Mouse (Mus musculus) 416B (cell line): ENCODE data around the gene Satl1.

ENCODE experiments used
- DNase-seq: peaks from one replicate; pipeline ENCODE4 v3.0.0; 2011; ENCODE audit warnings: low read depth

Gene Satl1

DNA sequence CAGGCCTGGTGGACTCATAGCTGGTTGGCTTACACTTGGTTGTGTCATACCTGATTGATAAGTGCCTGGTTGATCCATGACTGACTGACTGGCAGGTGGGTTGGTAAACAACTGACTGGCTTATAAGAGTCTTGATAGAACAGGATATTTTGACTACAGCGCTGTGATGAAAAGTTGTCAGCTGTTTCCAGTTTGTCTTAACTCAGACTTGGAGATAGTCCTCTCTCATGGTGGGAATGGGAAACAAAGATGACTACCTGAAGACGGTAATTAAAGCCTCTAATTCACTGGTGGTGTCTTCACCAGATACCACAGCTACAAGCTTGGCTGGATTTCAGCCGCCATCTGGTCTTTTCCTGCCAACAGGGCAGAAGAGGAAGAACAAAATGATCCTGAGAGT is at the start of gene Satl1:
Gene Satl1, minus strand, starts transcription at position 101 of the 400 bp plus-strand sequence.
- no peak for DNase-seq

DNA sequence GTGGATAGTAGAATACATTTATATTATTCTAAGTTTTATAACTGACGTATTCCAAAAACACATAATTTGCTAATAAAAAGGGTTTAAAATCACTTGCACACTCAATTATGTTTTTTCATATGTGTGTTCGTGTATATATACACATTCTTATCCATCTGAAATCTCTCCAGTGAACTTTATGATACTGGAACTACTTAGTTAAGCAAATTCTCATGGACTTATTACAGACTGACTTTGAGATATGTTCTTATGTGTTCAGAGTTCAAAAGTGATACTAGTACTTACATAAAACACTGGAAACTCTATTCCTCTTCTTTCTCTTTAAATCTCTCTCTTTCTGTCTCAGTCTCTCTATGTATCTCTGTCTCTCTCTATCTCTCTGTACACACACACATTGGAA is 31.5 kb upstream of the Satl1 start:
- no peak for DNase-seq

DNA sequence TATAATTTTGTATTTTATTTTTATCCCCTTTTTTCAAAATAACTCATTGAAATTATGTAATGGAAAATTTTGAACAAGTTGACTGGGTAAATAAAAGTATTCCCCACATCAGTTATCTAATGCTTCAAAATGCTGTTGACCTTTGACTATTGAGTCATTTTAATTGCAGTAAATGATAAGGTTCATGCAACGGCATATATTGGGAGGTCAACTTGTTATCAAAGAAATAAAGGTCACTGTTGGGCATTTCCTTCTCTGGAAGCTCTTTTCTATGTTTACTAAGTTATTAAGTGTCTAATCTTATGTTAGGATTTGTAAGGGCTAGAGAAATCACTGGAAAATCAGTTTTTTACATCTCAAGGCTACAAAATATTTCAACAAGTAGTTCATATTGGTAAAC is 31.0 kb upstream of the Satl1 start:
- DNase-seq: no peak

DNA sequence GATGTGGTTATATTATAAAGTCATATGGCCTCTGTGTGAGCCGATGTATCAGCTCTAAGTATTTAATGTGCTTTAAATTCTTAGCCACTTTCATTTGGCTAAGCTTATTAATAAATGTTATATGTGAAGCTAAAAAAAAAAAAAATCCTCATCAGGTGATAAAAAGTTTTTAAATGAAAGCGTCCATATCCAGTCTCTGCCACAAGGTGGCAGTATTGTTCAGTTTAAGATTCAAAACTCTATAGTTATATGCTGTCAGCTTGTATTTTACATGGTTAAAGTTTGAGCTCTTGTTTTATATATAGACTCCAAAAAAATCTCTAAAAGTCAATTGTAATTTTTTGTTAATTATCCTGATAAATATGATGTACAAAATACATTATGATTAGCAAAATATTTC is 16.4 kb upstream of the Satl1 start:
- peak; percentile 67 for DNase-seq

DNA sequence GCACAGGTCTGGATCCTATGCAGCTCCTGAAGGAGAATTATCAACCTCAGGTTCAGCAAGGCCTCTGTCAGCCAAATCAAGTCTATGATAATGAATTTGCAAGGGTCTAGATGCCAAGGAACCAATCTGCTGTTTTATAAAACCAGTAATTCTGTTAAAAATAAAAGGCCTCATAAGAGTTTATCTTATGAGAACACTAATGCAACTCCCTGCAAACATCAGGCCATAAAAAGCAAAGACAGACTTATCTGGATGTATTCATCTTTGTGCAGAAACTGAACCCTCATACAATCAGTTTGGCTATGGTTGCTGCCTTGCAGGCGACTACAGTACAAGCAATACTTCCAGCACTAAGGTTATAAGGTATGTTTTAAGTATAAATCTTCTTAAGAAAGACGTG is 5.7 kb upstream of the Satl1 start:
- no peak for DNase-seq

DNA sequence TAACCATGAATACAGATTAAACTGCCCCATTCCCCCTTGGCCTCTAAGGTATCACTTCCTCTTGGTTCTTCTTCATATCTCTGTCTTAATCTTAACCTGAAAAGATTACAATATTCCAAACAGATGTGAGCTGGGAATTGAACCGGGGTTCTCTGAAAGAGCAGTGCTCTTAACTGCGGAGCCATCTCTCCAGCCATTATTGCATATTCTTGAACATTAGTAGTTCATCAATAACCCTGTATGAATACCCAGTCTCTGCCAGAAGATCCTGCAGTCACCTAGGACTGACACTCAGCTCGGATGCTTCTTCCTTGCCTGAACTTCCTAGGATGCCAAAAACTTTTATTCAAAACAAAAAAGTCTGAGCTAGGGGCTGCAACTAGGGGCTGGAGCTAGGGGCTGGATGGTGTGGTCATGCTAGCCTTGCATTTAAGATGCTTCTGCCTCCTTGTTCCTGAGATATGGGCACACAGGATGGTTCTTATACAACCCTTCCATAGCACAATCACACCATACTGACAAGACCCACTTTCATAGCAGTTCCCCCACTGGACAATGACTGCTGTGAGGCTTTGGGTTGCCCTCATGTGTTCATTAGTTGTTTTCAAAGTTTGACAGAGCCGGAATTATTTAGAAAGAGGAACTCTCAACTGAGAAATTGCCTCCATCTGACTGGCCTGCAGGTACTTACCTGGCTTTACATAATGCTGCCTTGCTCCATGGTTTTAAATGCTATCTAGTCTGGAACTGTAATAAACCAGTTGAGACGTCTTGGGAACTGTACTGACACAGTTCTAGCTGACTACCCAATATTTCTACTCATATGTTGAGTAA is 35.8 kb downstream of the Satl1 start:
- DNase-seq: peak; percentile 90

DNA sequence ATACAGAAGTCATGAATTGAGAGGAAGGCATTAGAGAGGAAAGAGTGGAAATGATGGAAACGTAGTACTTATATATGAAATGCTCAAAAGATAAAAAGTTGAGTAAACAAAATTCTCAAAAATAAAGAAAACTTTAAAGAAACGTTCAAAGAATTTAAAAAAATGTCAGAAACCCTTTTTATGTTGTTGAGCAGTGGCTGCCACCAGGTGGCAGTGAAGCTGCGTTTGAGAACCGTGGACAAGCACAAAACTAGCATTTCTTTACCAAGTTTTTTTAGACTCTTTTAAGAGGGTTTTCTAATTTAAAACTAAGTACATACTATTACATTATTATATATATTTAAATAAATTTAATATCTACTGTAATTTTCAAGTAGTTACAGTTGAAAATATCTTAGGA is 38.2 kb downstream of the Satl1 start:
- DNase-seq: peak; percentile 32

DNA sequence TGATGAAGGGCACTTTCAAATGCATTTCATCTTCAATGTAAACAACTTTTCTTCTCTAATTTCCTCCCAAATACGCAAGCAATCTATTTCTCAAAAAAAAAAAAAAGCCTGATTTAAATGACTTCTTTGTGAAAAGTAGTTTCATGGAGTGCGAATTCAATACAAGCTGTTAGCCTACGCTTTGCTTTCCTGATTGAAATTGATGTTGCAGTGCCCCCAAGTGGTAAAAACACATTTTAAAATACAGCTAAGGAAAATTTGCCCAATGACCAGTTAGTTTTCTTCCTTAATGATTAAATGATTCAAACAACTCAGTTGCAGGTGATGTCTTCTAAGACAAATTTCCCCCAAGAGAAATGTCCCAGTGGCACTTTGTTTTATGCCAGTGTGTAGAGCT is 58.2 kb downstream of the Satl1 start:
- peak; percentile 54 for DNase-seq

DNA sequence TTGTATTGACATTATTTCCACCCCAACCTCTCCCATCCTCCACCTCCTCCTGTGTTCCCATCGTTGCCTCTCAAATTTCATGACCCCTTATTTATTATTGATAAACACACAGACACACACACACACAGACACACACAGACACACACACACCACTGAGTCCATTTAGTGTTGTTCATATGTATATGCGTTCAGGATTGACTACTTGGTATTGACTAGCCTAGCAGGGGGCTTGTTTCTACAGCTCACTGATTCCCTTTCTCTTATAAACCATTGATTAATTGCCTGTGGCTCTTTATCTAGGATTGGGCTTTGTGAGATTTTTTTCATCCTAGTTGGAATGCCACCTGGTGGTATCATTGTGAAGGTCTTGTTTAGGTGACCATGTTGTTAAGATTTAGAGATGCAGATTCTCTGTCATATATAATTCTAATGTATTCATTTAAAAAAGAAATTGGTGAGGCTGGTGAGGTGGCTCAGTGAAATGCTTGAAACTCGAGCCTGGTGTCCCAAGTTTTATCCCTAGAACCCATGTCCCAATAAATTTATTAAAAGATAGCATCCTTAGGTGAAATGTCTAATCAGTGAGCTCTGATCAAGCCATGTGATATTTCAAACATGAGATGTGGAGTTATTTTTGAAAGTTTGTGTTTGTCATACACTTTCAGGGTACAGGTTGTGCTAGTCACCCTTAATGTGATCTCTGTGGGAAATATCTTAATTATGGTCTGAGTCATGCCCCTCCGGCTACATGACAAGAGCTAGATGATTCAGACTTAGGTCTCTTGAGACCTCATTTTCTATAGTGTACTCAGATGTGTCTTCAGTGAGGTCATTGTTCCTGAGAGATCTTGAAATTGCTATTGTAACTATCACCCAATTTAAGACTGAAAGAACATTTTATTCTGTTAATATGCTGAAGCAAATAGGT is 58.8 kb downstream of the Satl1 start:
- peak; percentile 28 for DNase-seq

DNA sequence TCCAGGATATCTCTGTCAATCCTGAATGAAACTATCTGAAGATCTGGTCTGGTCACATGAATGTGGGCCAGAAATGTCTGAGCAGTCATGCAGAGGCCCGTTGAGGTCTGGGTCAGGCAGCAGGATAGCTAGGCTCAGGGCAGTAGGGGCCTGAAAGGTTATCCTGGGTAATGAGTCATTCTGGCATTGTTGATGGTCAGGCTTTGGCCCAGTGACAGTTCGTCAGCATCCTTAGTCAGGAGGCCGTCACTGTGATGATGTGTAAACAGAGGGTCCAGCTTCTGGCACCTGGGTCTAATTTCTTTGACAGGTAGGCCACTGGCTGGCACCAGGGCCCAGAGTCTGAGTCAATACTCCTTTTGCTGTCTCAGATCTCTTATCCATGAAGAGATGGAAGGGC is 67.1 kb downstream of the Satl1 start:
- peak; percentile 33 for DNase-seq
